Mouse (Mus musculus): ENCODE measurements at regions not wholly inside any gene's neighbourhood (a gene's known extent, or its start where the extent isn't known, plus 50 kb on each side); places are given as distances from the start of the nearest gene placed in this dataset.

DNA sequence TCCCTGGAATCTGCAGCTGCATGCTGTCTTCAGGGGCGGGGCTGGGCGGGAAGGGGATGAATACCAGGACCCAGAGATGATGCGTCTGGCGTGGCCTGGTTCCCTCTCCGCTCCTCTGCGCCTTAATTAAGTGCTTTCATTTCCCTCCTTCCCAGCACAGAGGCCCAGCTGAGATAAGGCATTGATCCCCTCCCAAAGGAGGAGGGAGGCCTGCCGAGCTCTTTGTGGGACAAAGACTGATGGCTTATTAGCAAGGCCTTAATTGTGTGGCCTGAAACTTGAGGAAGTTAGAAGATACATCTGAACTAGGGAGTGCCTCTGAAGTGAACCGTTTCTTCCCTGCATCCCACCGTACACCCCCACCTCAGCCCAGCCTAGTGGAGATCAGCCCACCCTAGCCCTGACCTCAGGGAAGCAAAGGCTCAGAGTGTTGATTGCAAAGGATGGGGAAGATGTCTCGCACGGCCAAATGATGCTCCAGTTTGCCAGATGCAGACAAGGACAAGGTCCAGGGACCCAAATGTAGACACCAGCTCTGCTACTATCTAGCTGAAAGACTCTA is 102.0 kb upstream of the Csf3r start:
- H3K27ac ChIP-seq (ENCODE audit: low read length), result no peak overlapping the region
- peaks cover 6% of the 10 kb centered on the region for H3K27me3 ChIP-seq (ENCODE audit: control insufficient read depth, insufficient read depth, low read depth, low read length)
- no peaks in the 10 kb centered on the region for H3K36me3 ChIP-seq (ENCODE audit: control insufficient read depth, insufficient read depth, low read length)
- H3K9me3 ChIP-seq (ENCODE audit: control insufficient read depth, low read length), result no peaks in the 10 kb centered on the region
- no peaks in the 10 kb centered on the region for H3K4me1 ChIP-seq (replicated peaks; ENCODE audit: control insufficient read depth, insufficient read depth, low read length)
- no peak overlapping the region for H3K4me2 ChIP-seq (ENCODE audit: low read depth, low read length)
- 14% methylated on average over 11 of the region's 11 CpGs for WGBS
- ATAC-seq (ENCODE audit: low read depth), result no peak
- H3K9ac ChIP-seq (ENCODE audit: low read length), result no peak overlapping the region
- no peak overlapping the region for H3K4me3 ChIP-seq (ENCODE audit: low read length)

- WGBS, result 25% methylated on average over 7 of the region's 7 CpGs
- ATAC-seq (ENCODE audit: low read depth), result no peak
- no peak overlapping the region for H3K27ac ChIP-seq (ENCODE audit: low read length)
Observed at GRCm38 (mm10) chr4:125923225-125923624, 101.1 kb upstream of the Csf3r start.

GRCm38 (mm10) chr4:125928196-125928595 is 96.2 kb upstream of the Csf3r start:
- no peak overlapping the region for H3K4me3 ChIP-seq (ENCODE audit: low read length)
- H3K27me3 ChIP-seq (ENCODE audit: control insufficient read depth, insufficient read depth, low read depth, low read length), result peaks cover 4% of the 10 kb centered on the region
- H3K4me1 ChIP-seq (replicated peaks; ENCODE audit: control insufficient read depth, insufficient read depth, low read length), result no peaks in the 10 kb centered on the region
- 50% methylated on average over 4 of the region's 4 CpGs for WGBS
- no peak for ATAC-seq (ENCODE audit: low read depth)
- H3K9me3 ChIP-seq (ENCODE audit: control insufficient read depth, low read length), result no peaks in the 10 kb centered on the region
- H3K36me3 ChIP-seq (ENCODE audit: control insufficient read depth, insufficient read depth, low read length), result no peaks in the 10 kb centered on the region
- H3K27ac ChIP-seq (ENCODE audit: low read length), result no peak overlapping the region
- H3K9ac ChIP-seq (ENCODE audit: low read length), result no peak overlapping the region
- no peak overlapping the region for H3K4me2 ChIP-seq (ENCODE audit: low read depth, low read length)

More at GRCm38 (mm10) chr4:125923225-125923624, 101.1 kb upstream of the Csf3r start:
- no peaks in the 10 kb centered on the region for H3K36me3 ChIP-seq (ENCODE audit: control insufficient read depth, insufficient read depth, low read length)
- no peak overlapping the region for H3K4me3 ChIP-seq (ENCODE audit: low read length)
- no peak overlapping the region for H3K9ac ChIP-seq (ENCODE audit: low read length)
- peaks cover 6% of the 10 kb centered on the region for H3K27me3 ChIP-seq (ENCODE audit: control insufficient read depth, insufficient read depth, low read depth, low read length)
- no peaks in the 10 kb centered on the region for H3K9me3 ChIP-seq (ENCODE audit: control insufficient read depth, low read length)
- no peaks in the 10 kb centered on the region for H3K4me1 ChIP-seq (replicated peaks; ENCODE audit: control insufficient read depth, insufficient read depth, low read length)
- H3K4me2 ChIP-seq (ENCODE audit: low read depth, low read length), result no peak overlapping the region

DNA sequence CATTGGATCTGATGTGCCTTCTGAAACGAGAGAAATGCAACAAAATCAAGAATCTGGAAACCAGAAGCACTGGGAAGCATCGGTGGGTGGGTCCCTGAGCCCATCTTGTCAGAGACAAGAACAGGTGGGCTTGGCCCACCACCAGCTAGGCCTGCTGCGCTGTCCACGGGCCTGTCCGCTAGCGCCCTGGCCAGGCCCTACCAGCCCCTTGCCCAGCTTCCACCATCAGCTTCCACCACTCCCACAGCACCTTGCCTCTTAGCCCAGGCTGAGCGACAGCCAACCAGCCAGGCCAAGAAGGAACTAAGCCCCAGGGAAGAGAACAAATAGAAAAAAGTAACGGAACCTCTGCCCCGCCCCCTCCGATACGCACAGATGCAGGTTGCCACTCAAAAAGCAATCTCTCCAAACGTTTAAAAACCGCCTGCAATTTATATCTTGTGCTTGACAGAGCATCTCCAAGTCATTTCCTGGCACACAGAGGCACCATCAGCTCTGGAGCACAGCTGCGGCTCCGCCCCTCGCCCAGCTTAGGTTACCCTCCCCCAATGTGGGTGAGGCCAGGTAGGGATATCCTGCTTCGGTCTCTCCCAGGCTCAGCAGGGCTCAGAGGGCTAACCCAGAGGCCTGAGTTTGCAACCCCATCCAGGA is 95.1 kb upstream of the Csf3r start:
- no peak for ATAC-seq (ENCODE audit: low read depth)
- Histone ChIP-seq H3K4me1 (replicated peaks; ENCODE audit: control insufficient read depth, insufficient read depth, low read length) (no peaks in the 10 kb centered on the region), H3K27me3 (ENCODE audit: control insufficient read depth, insufficient read depth, low read depth, low read length) (peaks cover 4% of the 10 kb centered on the region), H3K9me3 (ENCODE audit: control insufficient read depth, low read length) (no peaks in the 10 kb centered on the region), H3K27ac (ENCODE audit: low read length) (no peak overlapping the region), H3K36me3 (ENCODE audit: control insufficient read depth, insufficient read depth, low read length) (no peaks in the 10 kb centered on the region), H3K9ac (ENCODE audit: low read length) (no peak overlapping the region), H3K4me3 (ENCODE audit: low read length) (no peak overlapping the region), H3K4me2 (ENCODE audit: low read depth, low read length) (no peak overlapping the region)
- 59% methylated on average over 17 of the region's 17 CpGs for WGBS

GRCm38 (mm10) chr4:125930764-125931163 is 93.6 kb upstream of the Csf3r start:
- no peak for ATAC-seq (ENCODE audit: low read depth)
- 22% methylated on average over 10 of the region's 10 CpGs for WGBS
- Histone ChIP-seq H3K4me3 (ENCODE audit: low read length) (no peak overlapping the region), H3K27me3 (ENCODE audit: control insufficient read depth, insufficient read depth, low read depth, low read length) (peaks cover 4% of the 10 kb centered on the region), H3K9me3 (ENCODE audit: control insufficient read depth, low read length) (no peaks in the 10 kb centered on the region), H3K4me2 (ENCODE audit: low read depth, low read length) (no peak overlapping the region), H3K4me1 (replicated peaks; ENCODE audit: control insufficient read depth, insufficient read depth, low read length) (no peaks in the 10 kb centered on the region), H3K9ac (ENCODE audit: low read length) (no peak overlapping the region), H3K27ac (ENCODE audit: low read length) (no peak overlapping the region), H3K36me3 (ENCODE audit: control insufficient read depth, insufficient read depth, low read length) (no peaks in the 10 kb centered on the region)

GRCm38 (mm10) chr4:125931321-125931720 is 93.0 kb upstream of the Csf3r start:
- Histone ChIP-seq H3K9me3 (ENCODE audit: control insufficient read depth, low read length) (no peaks in the 10 kb centered on the region), H3K27me3 (ENCODE audit: control insufficient read depth, insufficient read depth, low read depth, low read length) (peaks cover 4% of the 10 kb centered on the region), H3K36me3 (ENCODE audit: control insufficient read depth, insufficient read depth, low read length) (no peaks in the 10 kb centered on the region), H3K4me2 (ENCODE audit: low read depth, low read length) (no peak overlapping the region), H3K9ac (ENCODE audit: low read length) (no peak overlapping the region), H3K27ac (ENCODE audit: low read length) (no peak overlapping the region), H3K4me1 (replicated peaks; ENCODE audit: control insufficient read depth, insufficient read depth, low read length) (no peaks in the 10 kb centered on the region), H3K4me3 (ENCODE audit: low read length) (no peak overlapping the region)
- ATAC-seq (ENCODE audit: low read depth), result no peak
- 43% methylated on average over 6 of the region's 6 CpGs for WGBS

DNA sequence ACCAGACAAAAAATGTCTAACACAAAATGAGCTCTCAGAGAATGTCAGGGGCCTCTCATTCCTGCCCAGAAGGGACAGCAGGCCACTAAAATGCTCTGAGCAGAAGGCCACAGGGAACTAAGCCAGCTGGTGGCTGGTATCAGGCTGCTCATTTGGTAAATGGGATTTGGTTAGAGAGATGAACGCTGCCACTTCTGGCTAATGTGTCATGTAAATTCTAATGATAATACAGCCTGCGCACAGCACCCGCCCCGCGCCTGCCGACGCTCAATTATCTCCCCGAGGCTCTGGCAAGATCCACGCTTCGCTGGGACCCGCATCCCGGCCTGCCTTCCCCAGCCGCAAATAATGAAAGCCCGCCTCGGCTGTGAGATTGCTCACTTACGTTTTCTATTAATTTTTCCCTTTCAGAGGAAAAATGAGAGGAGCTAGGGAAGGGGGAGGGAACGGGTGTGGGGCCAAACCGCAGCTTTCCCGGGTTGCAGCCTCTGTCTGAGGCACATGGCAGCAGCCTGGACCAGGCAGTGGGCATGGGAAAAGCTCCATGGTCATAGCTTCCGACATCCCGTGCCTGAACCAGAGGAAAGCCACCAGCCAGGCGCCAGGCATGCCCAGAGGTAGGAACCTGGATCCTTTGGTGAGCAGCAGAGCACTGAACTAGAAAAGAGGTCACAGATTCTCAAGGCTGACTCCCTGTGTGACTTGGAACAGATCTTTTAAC is 92.2 kb upstream of the Csf3r start:
- H3K27me3 ChIP-seq (ENCODE audit: control insufficient read depth, insufficient read depth, low read depth, low read length), result peaks cover 4% of the 10 kb centered on the region
- H3K27ac ChIP-seq (ENCODE audit: low read length), result no peak overlapping the region
- no peaks in the 10 kb centered on the region for H3K9me3 ChIP-seq (ENCODE audit: control insufficient read depth, low read length)
- no peak overlapping the region for H3K4me2 ChIP-seq (ENCODE audit: low read depth, low read length)
- 60% methylated on average over 22 of the region's 22 CpGs for WGBS
- ATAC-seq (ENCODE audit: low read depth), result no peak
- H3K9ac ChIP-seq (ENCODE audit: low read length), result no peak overlapping the region
- H3K36me3 ChIP-seq (ENCODE audit: control insufficient read depth, insufficient read depth, low read length), result no peaks in the 10 kb centered on the region
- H3K4me3 ChIP-seq (ENCODE audit: low read length), result no peak overlapping the region
- no peaks in the 10 kb centered on the region for H3K4me1 ChIP-seq (replicated peaks; ENCODE audit: control insufficient read depth, insufficient read depth, low read length)

DNA sequence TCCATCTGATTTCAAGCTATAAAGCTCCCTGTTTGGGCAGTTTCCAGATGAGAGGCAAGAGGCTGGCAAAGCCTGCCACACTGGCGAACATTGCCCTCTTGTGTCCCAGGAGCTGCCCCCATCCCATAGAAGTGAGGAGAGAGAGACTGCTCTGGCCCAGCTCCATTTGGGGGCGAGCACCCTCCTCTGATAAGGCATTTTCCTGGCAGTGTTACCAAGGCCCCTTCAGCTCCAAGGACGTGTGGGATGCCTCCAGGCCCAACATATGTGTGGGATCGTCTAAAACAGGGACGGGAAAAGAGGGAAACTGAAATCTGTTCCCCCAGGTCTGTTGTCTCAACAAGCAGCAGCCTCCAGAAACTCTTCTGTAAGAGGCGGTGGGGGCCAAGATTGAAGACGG is 88.0 kb upstream of the Csf3r start:
- ATAC-seq (ENCODE audit: low read depth), result no peak
- H3K36me3 ChIP-seq (ENCODE audit: control insufficient read depth, insufficient read depth, low read length), result no peaks in the 10 kb centered on the region
- 64% methylated on average over 7 of the region's 7 CpGs for WGBS
- H3K4me1 ChIP-seq (replicated peaks; ENCODE audit: control insufficient read depth, insufficient read depth, low read length), result no peaks in the 10 kb centered on the region
- H3K4me2 ChIP-seq (ENCODE audit: low read depth, low read length), result no peak overlapping the region
- no peaks in the 10 kb centered on the region; the same call in 1 of the 2 replicates for H3K27me3 ChIP-seq (ENCODE audit: control insufficient read depth, insufficient read depth, low read depth, low read length)
- no peak overlapping the region for H3K4me3 ChIP-seq (ENCODE audit: low read length)
- no peaks in the 10 kb centered on the region for H3K9me3 ChIP-seq (ENCODE audit: control insufficient read depth, low read length)
- H3K27ac ChIP-seq (ENCODE audit: low read length), result no peak overlapping the region
- no peak overlapping the region for H3K9ac ChIP-seq (ENCODE audit: low read length)

GRCm38 (mm10) chr4:125938186-125938585 is 86.2 kb upstream of the Csf3r start:
- Histone ChIP-seq H3K36me3 (ENCODE audit: control insufficient read depth, insufficient read depth, low read length) (no peaks in the 10 kb centered on the region), H3K27ac (ENCODE audit: low read length) (no peak overlapping the region), H3K4me1 (replicated peaks; ENCODE audit: control insufficient read depth, insufficient read depth, low read length) (no peaks in the 10 kb centered on the region), H3K4me3 (ENCODE audit: low read length) (no peak overlapping the region), H3K27me3 (ENCODE audit: control insufficient read depth, insufficient read depth, low read depth, low read length) (no peaks in the 10 kb centered on the region), H3K9me3 (ENCODE audit: control insufficient read depth, low read length) (no peaks in the 10 kb centered on the region), H3K9ac (ENCODE audit: low read length) (no peak overlapping the region), H3K4me2 (ENCODE audit: low read depth, low read length) (no peak overlapping the region)
- ATAC-seq (ENCODE audit: low read depth), result no peak
- WGBS, result 38% methylated on average over 6 of the region's 6 CpGs
